Mouse (Mus musculus): ENCODE measurements around the gene Tfap2c. TPM values are rescaled to one million over a fixed set of nuclear protein-coding genes. Genes with fewer than 3 reads are reported as not detected.

Gene Tfap2c
- polyA plus RNA-seq, 1 experiment from 2014 or later: 1.3 TPM

GRCm38 (mm10) chr2:172590839-172591238 lies 41.4 kb downstream of the Tfap2c start:
- Histone ChIP-seq H3K4me3 (ENCODE audit: low read depth, low read length) (no peak overlapping the region), H3K27ac (ENCODE audit: low read depth, low read length) (no peak overlapping the region), H3K9ac (ENCODE audit: low read length) (no peak overlapping the region), H3K4me2 (ENCODE audit: low read depth) (no peak overlapping the region), H3K27me3 (ENCODE audit: control insufficient read depth, insufficient read depth, low read length) (no peaks in the 10 kb centered on the region), H3K4me1 (ENCODE audit: control insufficient read depth, insufficient read depth, low read length) (no peaks in the 10 kb centered on the region), H3K36me3 (ENCODE audit: control insufficient read depth, insufficient read depth, low read length) (no peaks in the 10 kb centered on the region), H3K9me3 (ENCODE audit: control insufficient read depth, low read length) (no peaks in the 10 kb centered on the region)
- ATAC-seq (ENCODE audit: insufficient read depth, low FRiP score, low TSS enrichment) (no peak), DNase-seq (ENCODE audit: low spot score) (no peak)
- WGBS: 89% methylated on average over 5 of the region's 5 CpGs

DNA sequence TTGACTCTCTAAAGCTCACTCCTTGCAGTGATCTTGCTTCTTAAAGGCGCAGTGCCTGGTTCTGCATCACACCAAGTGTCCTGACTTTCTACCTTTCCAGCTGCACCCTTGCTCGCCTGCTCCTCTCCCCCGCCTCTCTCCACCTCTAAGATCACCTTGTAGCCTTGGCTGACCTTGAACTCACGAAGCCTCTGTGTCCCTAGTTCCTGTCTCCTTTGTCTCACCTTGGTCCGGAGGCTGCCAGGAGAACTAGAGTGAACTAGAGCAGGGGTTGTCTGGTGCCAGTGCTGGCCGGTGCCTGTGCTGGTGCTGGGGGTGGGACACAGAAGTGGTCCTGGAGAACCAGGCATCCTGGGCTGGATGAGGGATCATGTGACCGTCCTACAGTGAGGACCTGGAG lies 44.9 kb downstream of the Tfap2c start:
- no peak overlapping the region for H3K4me2 ChIP-seq (ENCODE audit: low read depth)
- no peak for ATAC-seq (ENCODE audit: insufficient read depth, low FRiP score, low TSS enrichment)
- H3K9ac ChIP-seq (ENCODE audit: low read length): no peak overlapping the region
- no peaks in the 10 kb centered on the region for H3K36me3 ChIP-seq (ENCODE audit: control insufficient read depth, insufficient read depth, low read length)
- no peaks in the 10 kb centered on the region for H3K9me3 ChIP-seq (ENCODE audit: control insufficient read depth, low read length)
- H3K27me3 ChIP-seq (ENCODE audit: control insufficient read depth, insufficient read depth, low read length): no peaks in the 10 kb centered on the region
- 87% methylated on average over 7 of the region's 7 CpGs for WGBS
- no peak for DNase-seq (ENCODE audit: low spot score)
- no peak overlapping the region for H3K4me3 ChIP-seq (ENCODE audit: low read depth, low read length)
- no peaks in the 10 kb centered on the region for H3K4me1 ChIP-seq (ENCODE audit: control insufficient read depth, insufficient read depth, low read length)
- H3K27ac ChIP-seq (ENCODE audit: low read depth, low read length): no peak overlapping the region

GRCm38 (mm10) chr2:172597056-172597455 lies 47.7 kb downstream of the Tfap2c start:
- Histone ChIP-seq H3K27me3 (ENCODE audit: control insufficient read depth, insufficient read depth, low read length) (no peaks in the 10 kb centered on the region), H3K9ac (ENCODE audit: low read length) (no peak overlapping the region), H3K4me1 (ENCODE audit: control insufficient read depth, insufficient read depth, low read length) (no peaks in the 10 kb centered on the region), H3K4me3 (ENCODE audit: low read depth, low read length) (no peak overlapping the region), H3K27ac (ENCODE audit: low read depth, low read length) (no peak overlapping the region), H3K4me2 (ENCODE audit: low read depth) (no peak overlapping the region), H3K36me3 (ENCODE audit: control insufficient read depth, insufficient read depth, low read length) (no peaks in the 10 kb centered on the region), H3K9me3 (ENCODE audit: control insufficient read depth, low read length) (no peaks in the 10 kb centered on the region)
- 71% methylated on average over 7 of the region's 7 CpGs for WGBS
- no peak for ATAC-seq (ENCODE audit: insufficient read depth, low FRiP score, low TSS enrichment)
- DNase-seq (ENCODE audit: low spot score): no peak

DNA sequence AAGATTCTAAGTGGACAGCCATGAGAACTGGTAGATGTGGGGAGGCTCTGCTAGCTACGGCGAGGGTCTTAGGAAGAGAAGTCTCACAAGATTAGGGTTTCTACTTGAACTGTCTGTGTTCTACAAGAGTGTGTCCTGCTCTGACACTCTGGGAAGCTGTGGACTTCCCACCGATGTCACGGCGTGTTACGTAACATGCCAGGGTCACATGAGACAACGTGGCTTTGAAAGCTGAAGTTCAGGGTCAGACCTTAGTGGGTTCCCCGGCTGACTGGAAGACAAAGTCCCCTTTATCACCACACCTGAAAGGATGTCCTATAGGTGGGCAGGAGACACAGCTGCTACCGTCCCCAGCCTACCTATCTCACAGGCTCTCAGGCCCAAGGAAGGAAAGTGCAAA lies 48.5 kb downstream of the Tfap2c start:
- Histone ChIP-seq H3K4me3 (ENCODE audit: low read depth, low read length) (no peak overlapping the region), H3K9ac (ENCODE audit: low read length) (no peak overlapping the region), H3K27ac (ENCODE audit: low read depth, low read length) (no peak overlapping the region), H3K4me1 (ENCODE audit: control insufficient read depth, insufficient read depth, low read length) (no peaks in the 10 kb centered on the region), H3K27me3 (ENCODE audit: control insufficient read depth, insufficient read depth, low read length) (no peaks in the 10 kb centered on the region), H3K36me3 (ENCODE audit: control insufficient read depth, insufficient read depth, low read length) (no peaks in the 10 kb centered on the region), H3K9me3 (ENCODE audit: control insufficient read depth, low read length) (no peaks in the 10 kb centered on the region), H3K4me2 (ENCODE audit: low read depth) (no peak overlapping the region)
- ATAC-seq (ENCODE audit: insufficient read depth, low FRiP score, low TSS enrichment) (no peak), DNase-seq (ENCODE audit: low spot score) (no peak)
- WGBS: 89% methylated on average over 9 of the region's 9 CpGs

DNA sequence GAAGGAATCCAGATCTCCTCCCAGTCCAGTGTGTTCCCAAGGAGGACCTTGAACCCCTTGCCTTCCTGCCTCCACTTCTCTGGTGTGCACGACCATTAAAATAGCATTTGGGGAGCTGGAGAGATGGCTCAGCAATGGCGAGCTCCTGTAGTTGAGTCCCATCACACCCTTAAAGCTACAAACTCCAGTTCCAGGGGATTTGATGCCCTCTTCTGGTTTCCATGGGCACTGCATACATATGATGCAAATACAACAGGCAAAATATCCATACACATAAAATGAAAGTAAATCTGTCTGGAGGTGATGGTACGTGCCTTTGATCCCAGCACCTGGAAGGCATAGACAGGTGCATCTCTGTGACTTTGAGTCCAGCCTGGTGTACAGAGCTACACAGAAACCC lies 55.2 kb downstream of the Tfap2c start:
- Histone ChIP-seq H3K9me3 (ENCODE audit: control insufficient read depth, low read length) (no peaks in the 10 kb centered on the region), H3K4me1 (ENCODE audit: control insufficient read depth, insufficient read depth, low read length) (no peaks in the 10 kb centered on the region), H3K36me3 (ENCODE audit: control insufficient read depth, insufficient read depth, low read length) (no peaks in the 10 kb centered on the region), H3K27me3 (ENCODE audit: control insufficient read depth, insufficient read depth, low read length) (no peaks in the 10 kb centered on the region), H3K4me2 (ENCODE audit: low read depth) (no peak overlapping the region), H3K9ac (ENCODE audit: low read length) (no peak overlapping the region), H3K4me3 (ENCODE audit: low read depth, low read length) (no peak overlapping the region), H3K27ac (ENCODE audit: low read depth, low read length) (no peak overlapping the region)
- no peak for ATAC-seq (ENCODE audit: insufficient read depth, low FRiP score, low TSS enrichment)
- 90% methylated on average over 3 of the region's 3 CpGs for WGBS
- DNase-seq (ENCODE audit: low spot score): no peak

DNA sequence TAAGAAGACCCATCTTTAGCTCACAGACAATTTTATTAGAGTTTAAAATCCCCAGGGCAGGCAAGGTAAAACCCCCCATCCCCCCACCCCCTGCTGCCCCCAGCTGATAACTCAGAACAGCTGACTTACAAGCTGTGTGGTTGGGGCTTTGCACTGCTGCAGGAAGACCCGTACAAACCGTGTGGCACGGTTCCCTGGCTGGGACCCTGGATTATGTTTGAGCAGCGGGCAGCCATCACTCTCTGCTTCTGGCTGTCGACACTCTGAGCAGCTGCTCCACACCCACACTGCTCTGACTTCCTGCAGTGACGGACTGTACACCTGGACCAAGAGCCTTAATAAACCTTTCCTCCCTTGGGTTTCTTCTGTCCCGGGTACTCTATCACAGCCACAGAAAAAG lies 56.2 kb downstream of the Tfap2c start:
- Histone ChIP-seq H3K36me3 (ENCODE audit: control insufficient read depth, insufficient read depth, low read length) (no peaks in the 10 kb centered on the region), H3K4me1 (ENCODE audit: control insufficient read depth, insufficient read depth, low read length) (no peaks in the 10 kb centered on the region), H3K27me3 (ENCODE audit: control insufficient read depth, insufficient read depth, low read length) (no peaks in the 10 kb centered on the region), H3K9ac (ENCODE audit: low read length) (no peak overlapping the region), H3K9me3 (ENCODE audit: control insufficient read depth, low read length) (no peaks in the 10 kb centered on the region), H3K27ac (ENCODE audit: low read depth, low read length) (no peak overlapping the region), H3K4me3 (ENCODE audit: low read depth, low read length) (no peak overlapping the region), H3K4me2 (ENCODE audit: low read depth) (no peak overlapping the region)
- DNase-seq (ENCODE audit: low spot score): no peak
- no peak for ATAC-seq (ENCODE audit: insufficient read depth, low FRiP score, low TSS enrichment)
- 57% methylated on average over 7 of the region's 7 CpGs for WGBS

- Histone ChIP-seq H3K4me1 (ENCODE audit: control insufficient read depth, insufficient read depth, low read length) (no peaks in the 10 kb centered on the region), H3K9ac (ENCODE audit: low read length) (no peak overlapping the region), H3K4me2 (ENCODE audit: low read depth) (no peak overlapping the region), H3K27me3 (ENCODE audit: control insufficient read depth, insufficient read depth, low read length) (no peaks in the 10 kb centered on the region), H3K9me3 (ENCODE audit: control insufficient read depth, low read length) (no peaks in the 10 kb centered on the region), H3K4me3 (ENCODE audit: low read depth, low read length) (no peak overlapping the region), H3K36me3 (ENCODE audit: control insufficient read depth, insufficient read depth, low read length) (no peaks in the 10 kb centered on the region), H3K27ac (ENCODE audit: low read depth, low read length) (no peak overlapping the region)
- 74% methylated on average over 11 of the region's 11 CpGs for WGBS
- DNase-seq (ENCODE audit: low spot score) (no peak), ATAC-seq (ENCODE audit: insufficient read depth, low FRiP score, low TSS enrichment) (no peak)
These were observed 58.3 kb downstream of the Tfap2c start for GRCm38 (mm10) chr2:172607710-172608109.

Other genes with a start within 250 kb of the Tfap2c start
- gene Fam210b, start 204.0 kb upstream of the Tfap2c start, polyA plus RNA-seq (2014; fragmentation: Nextera tagmentation; extraction: Ambion mirVana): 36.7 and 42.2 TPM in 2 replicates
- gene Aurka, start 179.1 kb upstream of the Tfap2c start, polyA plus RNA-seq (2014; fragmentation: Nextera tagmentation; extraction: Ambion mirVana): 154 and 156 TPM in 2 replicates
- gene Cstf1, start 178.9 kb upstream of the Tfap2c start, polyA plus RNA-seq (2014; fragmentation: Nextera tagmentation; extraction: Ambion mirVana): 45.6 and 46.2 TPM in 2 replicates
- 0.14 and 0.36 TPM in 2 replicates for gene Cass4, start 155.8 kb upstream of the Tfap2c start, polyA plus RNA-seq (2014; fragmentation: Nextera tagmentation; extraction: Ambion mirVana)
- 100 and 105 TPM in 2 replicates for gene Rtf2, start 109.0 kb upstream of the Tfap2c start, polyA plus RNA-seq (2014; fragmentation: Nextera tagmentation; extraction: Ambion mirVana)
- gene Gcnt7, start 91.0 kb upstream of the Tfap2c start, polyA plus RNA-seq (2014; fragmentation: Nextera tagmentation; extraction: Ambion mirVana): 0.66 and 0.97 TPM in 2 replicates
- not detected in 2 replicates for gene Fam209, start 77.1 kb upstream of the Tfap2c start, polyA plus RNA-seq (2014; fragmentation: Nextera tagmentation; extraction: Ambion mirVana)

Measured in neural tube, embryonic 11.5 days (tissue).